Mouse (Mus musculus) heart, embryonic 16.5 days (tissue): Measurements from ENCODE around the gene Grid2. TPM values are rescaled to one million over a fixed set of nuclear protein-coding genes. Genes with fewer than 3 reads are reported as not detected.

Source experiments
- ATAC-seq: fragments of 200-750 bp; cut with Nextera tagmentation; replicated peaks from 2 replicates; pipeline ENCODE4 v1.8.0; 2017; ENCODE audit warnings: moderate number of reproducible peaks; ENCODE audit not compliant: insufficient read depth, low FRiP score; ENCODE audit errors: extremely low read depth
- H3K27ac ChIP-seq: fragments of 300-500 bp; sonication (generic); 2 replicates; pipeline ENCODE4 v1.5.1; 2014; ENCODE audit warnings: mild to moderate bottlenecking, low read length, control low read depth, moderate library complexity
- H3K27me3 ChIP-seq: fragments of 300-500 bp; sonication (generic); 2 replicates; pipeline ENCODE4 v1.6.1; 2014; ENCODE audit warnings: low read length, mixed read lengths; ENCODE audit not compliant: control insufficient read depth, insufficient read depth
- H3K36me3 ChIP-seq: fragments of 300-500 bp; sonication (generic); 2 replicates; pipeline ENCODE4 v1.6.1; 2014; ENCODE audit not compliant: control insufficient read depth, insufficient read depth
- H3K4me1 ChIP-seq: fragments of 300-500 bp; sonication (generic); 2 replicates; pipeline ENCODE4 v1.6.1; 2014; ENCODE audit warnings: low read length, mixed read lengths; ENCODE audit not compliant: control insufficient read depth, insufficient read depth
- H3K4me2 ChIP-seq: fragments of 300-500 bp; sonication (generic); 2 replicates; pipeline ENCODE4 v1.6.1; 2014; ENCODE audit warnings: low read depth, mild to moderate bottlenecking, control low read depth, low read length
- H3K4me3 ChIP-seq: fragments of 300-500 bp; sonication (generic); 2 replicates; pipeline ENCODE4 v1.5.1; 2014; ENCODE audit warnings: mild to moderate bottlenecking, control low read depth, low read length
- H3K9ac ChIP-seq: fragments of 300-500 bp; sonication (generic); 2 replicates; pipeline ENCODE4 v1.6.1; 2014; ENCODE audit warnings: low read length, control low read depth
- H3K9me3 ChIP-seq: fragments of 300-500 bp; sonication (generic); replicated peaks from 2 replicates; pipeline ENCODE4 v1.6.1; 2016; ENCODE audit warnings: low read length; ENCODE audit not compliant: control insufficient read depth
- WGBS: fragments of 180-500 bp; shearing (Covaris S2); extraction: QIAGEN DNeasy Blood & Tissue Kit; methylation state at CpG from one replicate; pipeline ENCODE4 v1.1.7; 2014; 5-methylcytosine and 5-hydroxymethylcytosine counted together
- polyA plus RNA-seq: library from polyadenylated mRNA; unstranded; fragments of >200 nt; fragmentation: Nextera tagmentation; extraction: Ambion mirVana; gene quantifications from 2 replicates; pipeline ENCODE4 v1.2.1, GENCODE M21; 2015

Grid2 gene
- polyA plus RNA-seq, 1 experiment from 2014 or later: 0.55 TPM

- Histone ChIP-seq H3K9me3 (no peaks in the 10 kb centered on the region), H3K36me3 (no peaks in the 10 kb centered on the region), H3K27ac (no peak overlapping the region), H3K9ac (no peak overlapping the region), H3K4me1 (no peaks in the 10 kb centered on the region), H3K27me3 (no peaks in the 10 kb centered on the region), H3K4me2 (no peak overlapping the region), H3K4me3 (no peak overlapping the region)
- ATAC-seq: no peak
- WGBS: 82% methylated on average over 6 of the region's 6 CpGs
Measured at GRCm38 (mm10) chr6:63921951-63922350, 666.3 kb downstream of the Grid2 start.

- H3K27ac ChIP-seq: no peak overlapping the region; the same call in 1 of the 2 replicates
- no peak overlapping the region for H3K9ac ChIP-seq
- ATAC-seq: no peak
- no peaks in the 10 kb centered on the region for H3K27me3 ChIP-seq
- peaks cover 6% of the 10 kb centered on the region for H3K4me1 ChIP-seq
- no peaks in the 10 kb centered on the region for H3K36me3 ChIP-seq
- H3K4me3 ChIP-seq: no peak overlapping the region
- no peak overlapping the region for H3K4me2 ChIP-seq
- no peaks in the 10 kb centered on the region for H3K9me3 ChIP-seq
Measured at GRCm38 (mm10) chr6:63931201-63931600, 675.5 kb downstream of the Grid2 start.

DNA sequence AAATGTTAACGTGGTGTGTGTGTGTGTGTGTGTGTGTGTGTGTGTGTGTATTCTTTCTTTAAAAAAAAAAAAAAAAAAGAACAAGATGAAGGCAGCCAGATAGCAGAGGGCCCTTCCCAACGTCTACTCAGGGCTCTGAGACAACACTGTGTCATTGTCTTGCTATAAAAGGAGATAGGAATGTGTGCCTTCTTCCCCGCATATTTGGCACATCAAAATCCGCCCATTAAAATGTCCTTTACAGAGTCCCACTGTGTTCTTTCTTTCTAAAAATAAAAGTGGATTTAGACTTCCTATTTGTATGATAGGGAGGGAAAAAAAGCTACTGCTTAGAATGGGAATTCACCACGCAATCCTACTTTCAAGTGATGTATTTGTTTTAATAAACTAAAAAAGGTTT is 691.0 kb downstream of the Grid2 start:
- Histone ChIP-seq H3K4me3 (no peak overlapping the region), H3K27ac (no peak overlapping the region), H3K36me3 (no peaks in the 10 kb centered on the region), H3K9ac (no peak overlapping the region), H3K4me2 (no peak overlapping the region), H3K27me3 (no peaks in the 10 kb centered on the region), H3K9me3 (no peaks in the 10 kb centered on the region), H3K4me1 (no peaks in the 10 kb centered on the region)
- ATAC-seq: no peak
- WGBS: 44% methylated on average over 5 of the region's 5 CpGs

GRCm38 (mm10) chr6:63963789-63964188 is 708.1 kb downstream of the Grid2 start:
- Histone ChIP-seq H3K9me3 (no peaks in the 10 kb centered on the region), H3K27ac (no peak overlapping the region), H3K36me3 (no peaks in the 10 kb centered on the region), H3K9ac (no peak overlapping the region), H3K4me3 (no peak overlapping the region), H3K4me1 (no peaks in the 10 kb centered on the region), H3K27me3 (no peaks in the 10 kb centered on the region), H3K4me2 (no peak overlapping the region)
- ATAC-seq: no peak
- 66% methylated on average over 3 of the region's 3 CpGs for WGBS

DNA sequence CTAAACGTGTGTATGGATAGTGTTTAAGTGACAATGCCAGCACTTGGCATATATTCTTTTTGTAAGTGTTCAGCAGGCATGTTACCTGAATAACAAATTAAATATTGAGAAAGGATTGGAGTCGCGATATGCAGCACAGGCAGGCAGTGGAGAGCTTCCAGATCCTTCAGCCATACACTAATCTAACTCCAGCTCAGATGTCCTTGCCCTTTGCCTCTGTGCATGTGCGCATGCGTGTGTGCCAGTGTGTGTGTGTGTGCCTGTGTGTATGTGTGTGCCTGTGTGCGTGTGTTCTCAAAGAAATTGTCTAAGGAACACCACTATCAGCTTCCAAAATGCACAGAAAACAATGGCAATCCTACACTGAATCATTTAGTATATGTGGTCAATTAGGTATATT is 708.6 kb downstream of the Grid2 start:
- H3K9me3 ChIP-seq: no peaks in the 10 kb centered on the region
- H3K27me3 ChIP-seq: no peaks in the 10 kb centered on the region
- no peak for ATAC-seq
- H3K9ac ChIP-seq: no peak overlapping the region
- WGBS: 76% methylated on average over 6 of the region's 6 CpGs
- H3K4me3 ChIP-seq: no peak overlapping the region
- H3K36me3 ChIP-seq: no peaks in the 10 kb centered on the region
- H3K4me1 ChIP-seq: no peaks in the 10 kb centered on the region
- H3K4me2 ChIP-seq: no peak overlapping the region
- no peak overlapping the region for H3K27ac ChIP-seq

DNA sequence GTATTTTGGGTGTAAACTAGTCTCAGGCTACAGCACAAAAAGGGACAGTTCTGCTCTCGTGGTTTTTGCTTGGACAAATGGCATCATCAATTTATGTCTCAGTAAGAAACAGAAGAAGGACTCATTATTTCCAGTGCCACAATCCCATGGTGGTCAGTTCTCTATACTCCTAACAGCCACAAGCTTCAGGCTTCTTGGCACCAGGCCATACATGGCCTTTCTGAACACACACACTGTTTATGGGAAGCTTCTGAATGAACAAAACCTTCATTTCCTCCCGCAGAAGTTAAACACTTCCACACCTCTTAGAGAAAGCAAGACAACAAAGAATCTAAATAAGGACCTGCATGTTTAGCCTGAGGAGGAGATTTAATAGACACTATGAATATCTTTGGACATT is 709.1 kb downstream of the Grid2 start:
- no peak for ATAC-seq
- WGBS: 58% methylated on average over 2 of the region's 2 CpGs

DNA sequence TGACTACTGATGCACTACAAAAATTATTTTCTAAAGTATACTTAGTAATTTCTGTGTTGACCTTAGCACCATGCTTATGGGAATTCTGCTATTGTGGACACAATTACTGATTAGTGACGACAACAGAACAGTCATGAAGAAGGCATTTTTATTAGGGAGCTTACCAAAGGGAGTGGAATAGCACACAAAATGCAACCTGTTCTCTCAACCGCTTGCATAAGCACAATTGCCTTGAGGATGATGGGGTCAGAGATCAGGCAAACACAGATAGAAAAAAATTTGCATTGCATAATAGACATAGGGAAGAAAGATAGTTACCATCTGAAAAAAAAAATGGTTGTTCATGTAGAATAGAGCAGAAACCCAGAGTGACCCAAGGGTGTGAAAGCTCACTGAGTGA is 790.4 kb downstream of the Grid2 start:
- H3K4me3 ChIP-seq: no peak overlapping the region
- no peak overlapping the region for H3K4me2 ChIP-seq
- 77% methylated on average over 2 of the region's 2 CpGs for WGBS
- H3K27ac ChIP-seq: no peak overlapping the region
- H3K4me1 ChIP-seq: no peaks in the 10 kb centered on the region
- H3K9ac ChIP-seq: no peak overlapping the region
- no peak for ATAC-seq
- H3K36me3 ChIP-seq: no peaks in the 10 kb centered on the region
- H3K27me3 ChIP-seq: no peaks in the 10 kb centered on the region
- no peaks in the 10 kb centered on the region for H3K9me3 ChIP-seq

More for the DNA sequence above, 709.1 kb downstream of the Grid2 start:
- H3K9ac ChIP-seq: no peak overlapping the region
- H3K4me2 ChIP-seq: no peak overlapping the region
- H3K27me3 ChIP-seq: no peaks in the 10 kb centered on the region
- H3K4me1 ChIP-seq: no peaks in the 10 kb centered on the region
- no peak overlapping the region for H3K27ac ChIP-seq
- no peaks in the 10 kb centered on the region for H3K9me3 ChIP-seq
- H3K36me3 ChIP-seq: no peaks in the 10 kb centered on the region
- H3K4me3 ChIP-seq: no peak overlapping the region

DNA sequence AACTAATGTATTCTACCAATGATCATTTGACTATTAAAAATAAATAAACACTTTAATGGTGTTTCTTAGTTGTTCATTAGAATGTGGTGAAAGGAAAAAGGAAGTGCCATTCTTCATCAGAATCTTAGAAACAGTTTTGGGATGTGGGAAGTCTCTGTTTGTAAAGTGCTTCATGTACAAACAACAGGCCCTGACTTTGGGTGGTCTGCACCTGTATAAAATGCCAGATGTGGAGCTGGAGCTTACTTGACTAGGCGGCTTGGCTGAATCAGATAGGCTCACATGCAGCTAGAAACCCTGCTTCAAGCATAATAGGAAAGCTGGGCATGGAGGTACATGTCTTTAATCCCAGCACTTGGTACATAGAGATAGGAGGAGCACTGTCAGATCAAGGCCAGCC is 791.1 kb downstream of the Grid2 start:
- H3K9me3 ChIP-seq: no peaks in the 10 kb centered on the region
- no peak overlapping the region for H3K27ac ChIP-seq
- ATAC-seq: no peak
- no peak overlapping the region for H3K4me2 ChIP-seq
- no peak overlapping the region for H3K4me3 ChIP-seq
- H3K9ac ChIP-seq: no peak overlapping the region
- 70% methylated on average over 1 of the region's 1 CpGs for WGBS
- H3K4me1 ChIP-seq: no peaks in the 10 kb centered on the region
- H3K27me3 ChIP-seq: no peaks in the 10 kb centered on the region
- H3K36me3 ChIP-seq: no peaks in the 10 kb centered on the region

- H3K9me3 ChIP-seq: no peaks in the 10 kb centered on the region
- H3K4me2 ChIP-seq: no peak overlapping the region
- ATAC-seq: no peak
- H3K36me3 ChIP-seq: no peaks in the 10 kb centered on the region
- no peaks in the 10 kb centered on the region for H3K4me1 ChIP-seq
- no peak overlapping the region for H3K9ac ChIP-seq
- H3K27ac ChIP-seq: no peak overlapping the region
- 86% methylated on average over 5 of the region's 5 CpGs for WGBS
- no peak overlapping the region for H3K4me3 ChIP-seq
- no peaks in the 10 kb centered on the region for H3K27me3 ChIP-seq
Measured at GRCm38 (mm10) chr6:64047950-64048349, 792.3 kb downstream of the Grid2 start.

GRCm38 (mm10) chr6:64063858-64064257 is 808.2 kb downstream of the Grid2 start:
- WGBS: 77% methylated on average over 7 of the region's 7 CpGs
- no peak for ATAC-seq
- H3K9ac ChIP-seq: no peak overlapping the region

More at GRCm38 (mm10) chr6:64063858-64064257, 808.2 kb downstream of the Grid2 start:
- Histone ChIP-seq H3K27me3 (no peaks in the 10 kb centered on the region), H3K36me3 (no peaks in the 10 kb centered on the region), H3K4me1 (no peaks in the 10 kb centered on the region), H3K27ac (no peak overlapping the region), H3K9me3 (no peaks in the 10 kb centered on the region), H3K4me3 (no peak overlapping the region), H3K4me2 (no peak overlapping the region)
